Mouse (Mus musculus) midbrain, embryonic 16.5 days (tissue): Measurements from ENCODE around the gene Cish. TPM values are rescaled to one million over a fixed set of nuclear protein-coding genes. Genes with fewer than 3 reads are reported as not detected.

Experiments used
- ATAC-seq: fragments of 200-750 bp; cut with Nextera tagmentation; 2 replicates; pipeline ENCODE4 v1.8.0; 2017; ENCODE audit warnings: moderate TSS enrichment
- H3K27ac ChIP-seq: fragments of 300-500 bp; sonication (generic); 2 replicates; pipeline ENCODE4 v1.5.1; 2014; ENCODE audit warnings: mild to moderate bottlenecking, low read length, mixed read lengths
- H3K27me3 ChIP-seq: fragments of 300-500 bp; sonication (generic); 2 replicates; pipeline ENCODE4 v1.6.1; 2014; ENCODE audit warnings: low read depth, low read length, mixed read lengths; ENCODE audit not compliant: control insufficient read depth, insufficient read depth
- H3K36me3 ChIP-seq: fragments of 300-500 bp; sonication (generic); 2 replicates; pipeline ENCODE4 v1.6.1; 2014; ENCODE audit warnings: mild to moderate bottlenecking, low read length, moderate library complexity, mixed read lengths; ENCODE audit not compliant: control insufficient read depth, insufficient read depth
- H3K4me1 ChIP-seq: fragments of 300-500 bp; sonication (generic); 2 replicates; pipeline ENCODE4 v1.6.1; 2014; ENCODE audit warnings: mild to moderate bottlenecking, low read length, mixed read lengths; ENCODE audit not compliant: control insufficient read depth, insufficient read depth
- H3K4me2 ChIP-seq: fragments of 300-500 bp; sonication (generic); 2 replicates; pipeline ENCODE4 v1.6.1; 2014; ENCODE audit warnings: mild to moderate bottlenecking, low read length, mixed read lengths
- H3K4me3 ChIP-seq: fragments of 300-500 bp; sonication (generic); 2 replicates; pipeline ENCODE4 v1.5.1; 2014; ENCODE audit warnings: low read depth, mild to moderate bottlenecking, low read length, moderate library complexity, mixed read lengths
- H3K9ac ChIP-seq: fragments of 300-500 bp; sonication (generic); 2 replicates; pipeline ENCODE4 v1.6.1; 2014; ENCODE audit warnings: low read depth, low read length, mixed read lengths
- H3K9me3 ChIP-seq: fragments of 300-500 bp; sonication (generic); replicated peaks from 2 replicates; pipeline ENCODE4 v1.6.1; 2014; ENCODE audit warnings: mild to moderate bottlenecking, low read length, mixed read lengths; ENCODE audit not compliant: control insufficient read depth, poor library complexity, severe bottlenecking
- WGBS: fragments of 180-500 bp; shearing (Covaris S2); extraction: QIAGEN DNeasy Blood & Tissue Kit; methylation state at CpG from one replicate; pipeline ENCODE4 v1.1.7; 2014; 5-methylcytosine and 5-hydroxymethylcytosine counted together
- polyA plus RNA-seq: library from polyadenylated mRNA; unstranded; fragments of >200 nt; fragmentation: Nextera tagmentation; extraction: Ambion mirVana; gene quantifications from 2 replicates; pipeline ENCODE4 v1.2.1, GENCODE M21; 2015

The Cish gene
- polyA plus RNA-seq, result 8.6 and 9.4 TPM in 2 replicates

DNA sequence AAGGTAGTCTGAATTCAATTTTAAA, at the start of gene Cish:
Gene Cish (plus strand): TSS at position 11 of the 25 bp plus-strand sequence.
- no peak for ATAC-seq
- peak within 1 kb of the TSS; percentile 12; the same call in 1 of the 2 replicates for H3K27ac ChIP-seq

DNA sequence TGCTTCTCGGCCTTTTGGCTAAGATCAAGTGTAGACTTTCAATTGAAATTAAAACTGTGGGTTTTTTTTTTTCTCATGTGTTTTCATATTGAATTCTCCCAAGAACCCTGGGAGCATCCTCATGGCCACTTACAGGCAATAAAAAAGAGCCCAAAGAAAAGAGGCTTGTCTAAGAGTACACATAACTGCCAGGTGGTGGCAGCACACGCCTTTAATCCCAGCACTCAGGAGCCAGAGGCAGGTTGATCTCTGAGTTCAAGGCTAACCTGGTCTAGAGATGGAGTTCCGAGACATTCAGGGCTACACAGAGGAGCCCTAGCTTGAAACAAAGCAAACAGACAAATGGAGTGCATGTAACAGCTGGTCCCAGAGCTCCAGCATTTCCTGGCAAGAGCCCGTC, 49.7 kb upstream of the Cish start:
- no peak overlapping the region for H3K4me2 ChIP-seq
- H3K36me3 ChIP-seq, result no peaks in the 10 kb centered on the region
- no peak for ATAC-seq
- no peak overlapping the region for H3K9ac ChIP-seq
- no peak overlapping the region for H3K4me3 ChIP-seq
- H3K27ac ChIP-seq, result no peak overlapping the region
- WGBS, result 62% methylated on average over 4 of the region's 4 CpGs
- no peaks in the 10 kb centered on the region for H3K9me3 ChIP-seq
- H3K4me1 ChIP-seq, result no peaks in the 10 kb centered on the region
- H3K27me3 ChIP-seq, result no peaks in the 10 kb centered on the region

More for the DNA sequence above, at the start of gene Cish:
- peak within 1 kb of the TSS; percentile 72 for H3K9ac ChIP-seq
- H3K4me1 ChIP-seq, result peaks cover 7% of the 10 kb centered on the region; the same call in 1 of the 2 replicates
- H3K27me3 ChIP-seq, result peaks cover 6% of the 10 kb centered on the region; the same call in 1 of the 2 replicates
- H3K4me3 ChIP-seq, result peak within 1 kb of the TSS; percentile 73
- no peaks in the 10 kb centered on the region for H3K9me3 ChIP-seq
- no peaks in the 10 kb centered on the region for H3K36me3 ChIP-seq
- H3K4me2 ChIP-seq, result peak within 1 kb of the TSS; percentile 81

DNA sequence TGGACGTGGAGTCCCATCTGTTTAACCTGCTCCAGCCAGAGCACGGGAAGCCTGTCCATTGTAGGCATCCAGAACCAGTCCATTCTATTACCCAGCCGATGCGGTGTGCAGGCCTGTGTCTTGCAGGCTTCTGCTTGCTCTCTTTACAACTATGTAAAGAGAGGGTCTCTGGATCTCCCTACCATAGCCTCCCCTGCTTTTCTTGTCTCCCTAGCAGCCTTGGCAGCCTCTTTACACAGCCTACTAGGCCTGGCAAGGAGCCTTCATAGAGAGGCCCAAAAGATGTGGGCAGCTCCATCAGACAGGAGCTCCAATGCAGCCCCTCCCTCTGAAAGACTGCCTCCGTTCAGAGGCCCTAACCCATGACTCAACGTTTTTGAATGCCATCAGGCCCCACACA, 46.7 kb upstream of the Cish start:
- Histone ChIP-seq H3K4me3 (no peak overlapping the region), H3K27me3 (no peaks in the 10 kb centered on the region), H3K27ac (no peak overlapping the region), H3K9me3 (no peaks in the 10 kb centered on the region), H3K4me1 (peaks cover 7% of the 10 kb centered on the region), H3K36me3 (no peaks in the 10 kb centered on the region), H3K9ac (no peak overlapping the region), H3K4me2 (no peak overlapping the region)
- WGBS, result 77% methylated on average over 6 of the region's 6 CpGs
- 0 out of 2 replicates have a peak, but pooled peaks have one; percentile 39 for ATAC-seq

DNA sequence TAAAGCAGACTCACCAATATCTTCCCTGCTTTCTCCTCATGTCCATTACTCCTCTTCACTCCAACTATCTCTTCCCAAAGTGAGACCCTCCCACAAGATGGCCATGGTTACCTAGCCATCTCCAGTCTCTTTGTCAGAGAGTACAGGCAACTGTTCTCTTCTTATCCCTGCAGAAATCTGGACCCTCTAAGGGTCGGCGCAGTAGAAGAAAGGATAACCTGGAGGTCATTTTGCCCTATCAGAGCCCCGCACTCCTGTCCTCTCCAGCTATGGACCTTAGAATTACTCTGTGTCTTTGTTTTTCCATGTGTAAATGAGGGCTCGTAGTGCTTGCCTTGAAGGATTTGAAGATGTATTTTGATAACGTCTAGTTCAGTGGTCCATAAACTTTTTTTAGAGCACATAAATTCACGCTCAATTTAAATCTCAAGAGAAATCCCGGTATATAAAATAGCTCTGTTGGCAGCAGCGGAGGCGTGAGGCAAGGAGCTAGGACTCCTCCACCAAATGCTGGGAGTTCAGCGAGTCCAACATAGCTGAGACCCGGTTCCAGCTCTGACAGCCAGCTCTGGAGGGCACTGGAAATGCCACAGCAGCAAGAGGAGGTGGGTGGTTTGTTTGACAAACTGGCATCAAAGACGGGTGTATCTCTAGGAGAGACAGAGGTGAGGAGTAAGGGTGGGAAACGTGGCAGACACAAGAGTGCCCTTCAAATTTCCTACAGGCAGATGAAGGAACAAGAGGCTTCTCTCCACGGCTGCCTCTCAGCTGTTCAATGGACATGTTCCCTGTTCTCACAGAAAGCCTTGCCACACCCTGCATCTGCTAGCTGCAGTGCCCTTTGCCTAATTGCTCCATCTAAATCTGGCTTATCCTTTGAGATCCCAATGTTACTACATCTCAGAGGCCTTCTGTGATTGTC, 45.1 kb upstream of the Cish start:
- H3K9ac ChIP-seq, result no peak overlapping the region
- ATAC-seq, result no peak
- no peaks in the 10 kb centered on the region for H3K9me3 ChIP-seq
- H3K36me3 ChIP-seq, result no peaks in the 10 kb centered on the region
- no peak overlapping the region for H3K4me3 ChIP-seq
- WGBS, result 84% methylated on average over 14 of the region's 14 CpGs
- H3K4me1 ChIP-seq, result peaks cover 22% of the 10 kb centered on the region
- no peaks in the 10 kb centered on the region for H3K27me3 ChIP-seq
- H3K27ac ChIP-seq, result no peak overlapping the region
- no peak overlapping the region for H3K4me2 ChIP-seq

DNA sequence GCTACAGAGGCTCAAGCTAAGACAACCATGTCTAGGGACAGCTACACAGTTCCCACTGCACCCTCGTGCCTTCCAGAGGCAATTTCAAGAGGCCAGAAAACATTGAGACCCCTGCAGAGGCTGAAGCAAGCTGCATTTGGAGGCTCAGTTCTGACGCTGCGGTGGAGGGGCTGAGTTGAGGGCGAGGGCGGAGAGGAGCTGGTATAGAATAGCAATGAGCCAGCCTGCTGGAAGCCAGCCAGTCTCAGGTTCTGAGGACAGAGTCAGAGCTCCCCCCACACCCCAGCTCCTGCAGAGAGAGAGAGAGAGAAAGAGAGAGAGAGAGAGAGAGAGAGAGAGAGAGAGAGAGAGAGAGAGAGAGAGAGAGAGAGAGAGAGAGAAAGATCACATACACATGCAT, 43.7 kb upstream of the Cish start:
- Histone ChIP-seq H3K9me3 (no peaks in the 10 kb centered on the region), H3K36me3 (no peaks in the 10 kb centered on the region), H3K27ac (peak overlapping the region; percentile 74), H3K27me3 (no peaks in the 10 kb centered on the region), H3K4me1 (peaks cover 25% of the 10 kb centered on the region), H3K4me3 (no peak overlapping the region), H3K4me2 (0 out of 2 replicates have a peak overlapping the region, but pooled peaks have one; percentile 0), H3K9ac (peak overlapping the region; percentile 4; the same call in 1 of the 2 replicates)
- WGBS, result 1% methylated on average over 4 of the region's 5 CpGs
- ATAC-seq, result 0 out of 2 replicates have a peak, but pooled peaks have one; percentile 43

DNA sequence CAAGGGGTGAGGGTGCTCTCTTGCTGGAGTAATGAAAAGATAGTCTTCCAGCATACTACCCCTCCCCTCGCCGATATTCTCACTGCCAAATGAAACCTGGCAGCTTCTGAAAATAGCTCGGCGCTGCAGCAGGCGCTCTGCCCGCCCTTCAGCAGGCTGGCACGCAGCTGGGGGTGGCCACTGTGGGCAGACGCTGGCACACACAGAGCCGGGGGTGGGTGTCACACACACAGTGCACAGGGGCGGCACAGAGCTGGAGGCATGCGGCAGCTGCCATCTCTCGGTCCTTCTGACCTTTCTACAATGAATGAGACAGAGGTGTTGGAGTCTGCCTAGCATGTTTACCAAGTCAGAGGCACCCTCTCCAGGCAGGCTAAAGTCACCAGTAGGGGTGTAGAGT, 41.4 kb upstream of the Cish start:
- Histone ChIP-seq H3K27me3 (no peaks in the 10 kb centered on the region), H3K4me2 (peak overlapping the region; percentile 22; the same call in 1 of the 2 replicates), H3K27ac (0 out of 2 replicates have a peak overlapping the region, but pooled peaks have one; percentile 54), H3K4me3 (no peak overlapping the region), H3K4me1 (peaks cover 25% of the 10 kb centered on the region), H3K9me3 (no peaks in the 10 kb centered on the region), H3K36me3 (no peaks in the 10 kb centered on the region), H3K9ac (no peak overlapping the region)
- 65% methylated on average over 12 of the region's 12 CpGs for WGBS
- ATAC-seq, result peak; percentile 82

DNA sequence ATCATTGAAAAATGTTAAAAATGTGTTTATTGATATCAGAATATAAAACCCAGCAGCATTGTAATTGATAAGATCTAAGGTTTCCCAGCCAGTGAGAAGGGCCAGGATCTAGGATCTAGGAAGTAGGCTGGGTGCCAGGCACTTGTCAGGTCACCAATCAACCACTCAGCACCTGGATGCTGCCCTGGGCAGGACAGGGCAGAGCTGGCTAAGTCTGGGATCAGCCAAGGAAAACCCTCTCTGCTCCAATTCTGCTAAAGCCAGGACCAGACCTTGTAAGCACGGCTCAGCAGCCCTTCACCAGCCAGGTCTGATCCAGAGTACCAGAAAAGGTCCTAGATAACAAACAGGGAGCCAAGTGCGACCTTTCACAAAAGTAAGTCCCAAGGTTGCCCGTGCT, 40.9 kb upstream of the Cish start:
- Histone ChIP-seq H3K27me3 (no peaks in the 10 kb centered on the region), H3K36me3 (no peaks in the 10 kb centered on the region), H3K4me2 (peak overlapping the region; percentile 22; the same call in 1 of the 2 replicates), H3K9me3 (no peaks in the 10 kb centered on the region), H3K4me1 (peaks cover 25% of the 10 kb centered on the region), H3K4me3 (no peak overlapping the region), H3K27ac (peak overlapping the region; percentile 62), H3K9ac (no peak overlapping the region)
- 91% methylated on average over 3 of the region's 3 CpGs for WGBS
- ATAC-seq, result no peak

DNA sequence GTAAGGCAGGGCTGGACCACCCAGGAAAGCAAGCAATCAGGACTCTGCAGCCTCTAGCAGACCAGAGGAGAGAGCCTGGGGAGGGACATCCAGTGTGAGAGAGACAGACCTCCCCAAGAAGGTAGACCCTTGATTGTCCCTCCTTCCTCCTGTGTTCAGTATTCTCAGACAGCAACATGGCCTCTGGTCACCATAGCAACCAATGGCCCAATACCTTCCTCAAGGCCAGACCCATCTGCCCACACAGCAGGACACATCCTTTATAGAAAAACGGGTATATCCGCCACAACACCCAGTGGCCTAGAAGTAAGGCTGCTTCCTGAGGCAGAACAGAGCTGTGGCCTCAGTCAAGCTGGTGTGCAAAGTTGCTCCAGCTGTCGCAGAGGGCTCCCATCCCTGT, 40.2 kb upstream of the Cish start:
- H3K4me2 ChIP-seq, result no peak overlapping the region
- 23% methylated on average over 3 of the region's 3 CpGs for WGBS
- H3K4me1 ChIP-seq, result peaks cover 25% of the 10 kb centered on the region
- H3K36me3 ChIP-seq, result no peaks in the 10 kb centered on the region
- no peaks in the 10 kb centered on the region for H3K27me3 ChIP-seq
- H3K27ac ChIP-seq, result peak overlapping the region; percentile 62
- peak; percentile 40; the same call in 1 of the 2 replicates for ATAC-seq
- no peak overlapping the region for H3K4me3 ChIP-seq
- H3K9me3 ChIP-seq, result no peaks in the 10 kb centered on the region
- H3K9ac ChIP-seq, result no peak overlapping the region

DNA sequence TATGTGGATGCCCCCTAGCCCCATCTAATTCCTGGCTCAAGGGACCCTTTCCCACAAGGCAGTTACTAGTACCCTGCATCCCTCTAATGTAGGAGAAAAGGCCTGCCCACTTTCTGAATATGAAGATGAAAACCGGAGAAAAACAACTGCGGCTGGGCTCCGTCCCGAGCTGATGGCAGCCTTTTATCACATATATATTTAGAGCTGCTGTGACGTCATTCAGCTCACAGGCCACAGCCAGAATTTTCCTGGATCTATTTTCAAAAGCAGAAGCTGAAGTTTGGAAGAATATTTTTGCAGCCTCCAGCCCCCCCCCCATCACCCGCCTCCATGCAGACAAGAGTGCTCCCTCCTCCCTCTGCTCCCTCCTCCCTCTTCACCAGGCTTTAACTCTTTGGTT, 36.3 kb upstream of the Cish start:
- ATAC-seq, result no peak
- Histone ChIP-seq H3K9me3 (no peaks in the 10 kb centered on the region), H3K4me2 (no peak overlapping the region), H3K9ac (no peak overlapping the region), H3K27ac (no peak overlapping the region), H3K27me3 (no peaks in the 10 kb centered on the region), H3K4me3 (no peak overlapping the region), H3K4me1 (peaks cover 14% of the 10 kb centered on the region), H3K36me3 (no peaks in the 10 kb centered on the region)
- 78% methylated on average over 6 of the region's 6 CpGs for WGBS
